Mouse (Mus musculus): ENCODE data around the gene E130116L18Rik. TPM values are rescaled to one million over a fixed set of nuclear protein-coding genes. Genes with fewer than 3 reads are reported as not detected.
"Not testable (repeated sequence)": the region's sequence is repeated elsewhere in the genome, so short reads cannot be mapped to it uniquely, and the experiment has no call there.

The E130116L18Rik gene
- polyA plus RNA-seq, 1 experiment from 2014 or later: not detected

GRCm38 (mm10) chr5:25179936-25180488 is 42.9 kb downstream of the E130116L18Rik start:
- Histone ChIP-seq H3K9me3 (replicated peaks; ENCODE audit: control insufficient read depth, low read length) (no peaks in the 10 kb centered on the region; the same call in 1 of the 2 replicates), H3K27me3 (ENCODE audit: control insufficient read depth, insufficient read depth, low read length) (no peaks in the 10 kb centered on the region), H3K27ac (replicated peaks; ENCODE audit: low read depth, low read length) (no peak overlapping the region), H3K36me3 (replicated peaks; ENCODE audit: control insufficient read depth, insufficient read depth, low read depth, low read length) (no peaks in the 10 kb centered on the region), H3K4me2 (ENCODE audit: low read depth, low read length) (no peak overlapping the region), H3K4me3 (ENCODE audit: low read depth, low read length) (no peak overlapping the region), H3K4me1 (ENCODE audit: control insufficient read depth, insufficient read depth, low read length) (no peaks in the 10 kb centered on the region), H3K9ac (replicated peaks; ENCODE audit: low read length) (no peak overlapping the region)
- ATAC-seq (replicated peaks; ENCODE audit: insufficient number of reproducible peaks, low FRiP score, low TSS enrichment, low read depth): no peak
- no peak for DNase-seq (ENCODE audit: low spot score)
- WGBS: 85% methylated on average over 3 of the region's 3 CpGs

GRCm38 (mm10) chr5:25179284-25179683 is 43.7 kb downstream of the E130116L18Rik start:
- no peaks in the 10 kb centered on the region; the same call in 1 of the 2 replicates for H3K9me3 ChIP-seq (replicated peaks; ENCODE audit: control insufficient read depth, low read length)
- H3K27me3 ChIP-seq (ENCODE audit: control insufficient read depth, insufficient read depth, low read length): no peaks in the 10 kb centered on the region
- no peaks in the 10 kb centered on the region for H3K36me3 ChIP-seq (replicated peaks; ENCODE audit: control insufficient read depth, insufficient read depth, low read depth, low read length)
- H3K4me3 ChIP-seq (ENCODE audit: low read depth, low read length): no peak overlapping the region
- DNase-seq (ENCODE audit: low spot score): no peak
- H3K4me1 ChIP-seq (ENCODE audit: control insufficient read depth, insufficient read depth, low read length): no peaks in the 10 kb centered on the region
- ATAC-seq (replicated peaks; ENCODE audit: insufficient number of reproducible peaks, low FRiP score, low TSS enrichment, low read depth): no peak
- 100% methylated on average over 4 of the region's 4 CpGs for WGBS
- no peak overlapping the region for H3K9ac ChIP-seq (replicated peaks; ENCODE audit: low read length)
- H3K27ac ChIP-seq (replicated peaks; ENCODE audit: low read depth, low read length): no peak overlapping the region
- H3K4me2 ChIP-seq (ENCODE audit: low read depth, low read length): no peak overlapping the region

- not testable (repeated sequence) for H3K4me2 ChIP-seq (ENCODE audit: low read depth, low read length); H3K9me3 ChIP-seq (replicated peaks; ENCODE audit: control insufficient read depth, low read length); H3K4me1 ChIP-seq (ENCODE audit: control insufficient read depth, insufficient read depth, low read length); H3K9ac ChIP-seq (replicated peaks; ENCODE audit: low read length); DNase-seq (ENCODE audit: low spot score); H3K27me3 ChIP-seq (ENCODE audit: control insufficient read depth, insufficient read depth, low read length); ATAC-seq (replicated peaks; ENCODE audit: insufficient number of reproducible peaks, low FRiP score, low TSS enrichment, low read depth); H3K36me3 ChIP-seq (replicated peaks; ENCODE audit: control insufficient read depth, insufficient read depth, low read depth, low read length); H3K4me3 ChIP-seq (ENCODE audit: low read depth, low read length); H3K27ac ChIP-seq (replicated peaks; ENCODE audit: low read depth, low read length)
- 98% methylated on average over 4 of the region's 4 CpGs for WGBS
Observed at GRCm38 (mm10) chr5:25178543-25178942, 44.4 kb downstream of the E130116L18Rik start.

GRCm38 (mm10) chr5:25177937-25178336 is 45.0 kb downstream of the E130116L18Rik start:
- not testable (repeated sequence) for DNase-seq (ENCODE audit: low spot score); H3K9me3 ChIP-seq (replicated peaks; ENCODE audit: control insufficient read depth, low read length); H3K36me3 ChIP-seq (replicated peaks; ENCODE audit: control insufficient read depth, insufficient read depth, low read depth, low read length); H3K4me1 ChIP-seq (ENCODE audit: control insufficient read depth, insufficient read depth, low read length); H3K9ac ChIP-seq (replicated peaks; ENCODE audit: low read length); H3K4me2 ChIP-seq (ENCODE audit: low read depth, low read length); H3K27ac ChIP-seq (replicated peaks; ENCODE audit: low read depth, low read length); H3K27me3 ChIP-seq (ENCODE audit: control insufficient read depth, insufficient read depth, low read length); ATAC-seq (replicated peaks; ENCODE audit: insufficient number of reproducible peaks, low FRiP score, low TSS enrichment, low read depth); H3K4me3 ChIP-seq (ENCODE audit: low read depth, low read length)
- WGBS: 89% methylated on average over 5 of the region's 5 CpGs

Other genes with a start within 250 kb of the E130116L18Rik start
- 41.2 TPM in 2 replicates for gene Prkag2, start 122.5 kb downstream of the E130116L18Rik start, polyA plus RNA-seq (2014; fragmentation: Nextera tagmentation; extraction: Ambion mirVana)
- not detected in 2 replicates for gene Galntl5, start 41.7 kb downstream of the E130116L18Rik start, polyA plus RNA-seq (2014; fragmentation: Nextera tagmentation; extraction: Ambion mirVana)
- 38.4 and 40.4 TPM in 2 replicates for gene Galnt11, start 1.2 kb downstream of the E130116L18Rik start, polyA plus RNA-seq (2014; fragmentation: Nextera tagmentation; extraction: Ambion mirVana)

Data from embryonic facial prominence, embryonic 11.5 days (tissue).